Mouse (Mus musculus): ENCODE data around the gene Jund. TPM values are rescaled to one million over a fixed set of nuclear protein-coding genes. Genes with fewer than 3 reads are reported as not detected.

Gene Jund
- polyA plus RNA-seq, 1 experiment from 2014 or later: 49.7 TPM

- H3K4me1 ChIP-seq: peaks cover 30% of the 10 kb centered on the region
- H3K9me3 ChIP-seq: no peaks in the 10 kb centered on the region
- no peak overlapping the region for H3K4me2 ChIP-seq
- peaks cover 21% of the 10 kb centered on the region for H3K36me3 ChIP-seq
- WGBS: 92% methylated on average over 15 of the region's 15 CpGs
- no peak overlapping the region for H3K4me3 ChIP-seq
- ATAC-seq (ENCODE audit: borderline replicate concordance, extremely low read depth, low FRiP score, low TSS enrichment): no peak
- H3K27me3 ChIP-seq: no peaks in the 10 kb centered on the region
- H3K9ac ChIP-seq: no peak overlapping the region
- no peak overlapping the region for H3K27ac ChIP-seq
Measured at GRCm38 (mm10) chr8:70677451-70678080, 21.2 kb upstream of the Jund start.

GRCm38 (mm10) chr8:70678679-70679078, 20.1 kb upstream of the Jund start:
- H3K4me3 ChIP-seq: no peak overlapping the region
- peaks cover 21% of the 10 kb centered on the region for H3K36me3 ChIP-seq
- H3K27me3 ChIP-seq: no peaks in the 10 kb centered on the region
- H3K27ac ChIP-seq: no peak overlapping the region
- no peaks in the 10 kb centered on the region for H3K9me3 ChIP-seq
- peaks cover 28% of the 10 kb centered on the region for H3K4me1 ChIP-seq
- no peak overlapping the region for H3K4me2 ChIP-seq
- H3K9ac ChIP-seq: no peak overlapping the region
- no peak for ATAC-seq (ENCODE audit: borderline replicate concordance, extremely low read depth, low FRiP score, low TSS enrichment)

- H3K9ac ChIP-seq: no peak overlapping the region
- WGBS: 87% methylated on average over 4 of the region's 4 CpGs
Measured at GRCm38 (mm10) chr8:70679404-70679803, 19.3 kb upstream of the Jund start.

GRCm38 (mm10) chr8:70680039-70680438, 18.7 kb upstream of the Jund start:
- no peak overlapping the region for H3K9ac ChIP-seq
- H3K27me3 ChIP-seq: no peaks in the 10 kb centered on the region

More at GRCm38 (mm10) chr8:70679404-70679803, 19.3 kb upstream of the Jund start:
- ATAC-seq (ENCODE audit: borderline replicate concordance, extremely low read depth, low FRiP score, low TSS enrichment): no peak
- Histone ChIP-seq H3K9me3 (no peaks in the 10 kb centered on the region), H3K4me3 (no peak overlapping the region), H3K27me3 (no peaks in the 10 kb centered on the region), H3K4me2 (no peak overlapping the region), H3K4me1 (peaks cover 21% of the 10 kb centered on the region), H3K36me3 (peaks cover 21% of the 10 kb centered on the region), H3K27ac (no peak overlapping the region)

GRCm38 (mm10) chr8:70681410-70681809, 17.3 kb upstream of the Jund start:
- H3K9ac ChIP-seq: no peak overlapping the region
- H3K4me2 ChIP-seq: no peak overlapping the region
- peaks cover 20% of the 10 kb centered on the region for H3K36me3 ChIP-seq
- peaks cover 9% of the 10 kb centered on the region for H3K4me1 ChIP-seq
- H3K9me3 ChIP-seq: no peaks in the 10 kb centered on the region
- no peak for ATAC-seq (ENCODE audit: borderline replicate concordance, extremely low read depth, low FRiP score, low TSS enrichment)
- H3K27me3 ChIP-seq: no peaks in the 10 kb centered on the region
- 73% methylated on average over 3 of the region's 3 CpGs for WGBS
- no peak overlapping the region for H3K27ac ChIP-seq
- H3K4me3 ChIP-seq: no peak overlapping the region

More at GRCm38 (mm10) chr8:70680039-70680438, 18.7 kb upstream of the Jund start:
- Histone ChIP-seq H3K4me1 (peaks cover 15% of the 10 kb centered on the region), H3K27ac (no peak overlapping the region), H3K36me3 (peaks cover 21% of the 10 kb centered on the region), H3K9me3 (no peaks in the 10 kb centered on the region), H3K4me3 (no peak overlapping the region), H3K4me2 (no peak overlapping the region)
- 56% methylated on average over 3 of the region's 3 CpGs for WGBS
- no peak for ATAC-seq (ENCODE audit: borderline replicate concordance, extremely low read depth, low FRiP score, low TSS enrichment)

- Histone ChIP-seq H3K4me2 (peak overlapping the region; percentile 43), H3K4me3 (no peak overlapping the region; the same call in 1 of the 2 replicates), H3K4me1 (peaks cover 11% of the 10 kb centered on the region), H3K27me3 (no peaks in the 10 kb centered on the region), H3K9me3 (no peaks in the 10 kb centered on the region), H3K36me3 (peaks cover 18% of the 10 kb centered on the region), H3K27ac (0 out of 2 replicates have a peak overlapping the region, but pooled peaks have one; percentile 10), H3K9ac (peak overlapping the region; percentile 13)
- WGBS: 4% methylated on average over 19 of the region's 19 CpGs
- ATAC-seq (ENCODE audit: borderline replicate concordance, extremely low read depth, low FRiP score, low TSS enrichment): peak; percentile 32; the same call in 1 of the 2 replicates
Measured at GRCm38 (mm10) chr8:70682193-70682592, 16.6 kb upstream of the Jund start.

GRCm38 (mm10) chr8:70682692-70683091, 16.1 kb upstream of the Jund start:
- 0 out of 2 replicates have a peak overlapping the region, but pooled peaks have one; percentile 10 for H3K27ac ChIP-seq
- ATAC-seq (ENCODE audit: borderline replicate concordance, extremely low read depth, low FRiP score, low TSS enrichment): no peak
- 72% methylated on average over 3 of the region's 3 CpGs for WGBS
- no peak overlapping the region for H3K4me3 ChIP-seq
- H3K4me2 ChIP-seq: peak overlapping the region; percentile 43
- peaks cover 13% of the 10 kb centered on the region for H3K36me3 ChIP-seq
- H3K9me3 ChIP-seq: no peaks in the 10 kb centered on the region
- H3K9ac ChIP-seq: peak overlapping the region; percentile 13; the same call in 1 of the 2 replicates
- H3K27me3 ChIP-seq: no peaks in the 10 kb centered on the region
- peaks cover 16% of the 10 kb centered on the region for H3K4me1 ChIP-seq

- no peak overlapping the region for H3K9ac ChIP-seq
- no peak overlapping the region for H3K4me2 ChIP-seq
- no peak overlapping the region for H3K4me3 ChIP-seq
- WGBS: 51% methylated on average over 7 of the region's 7 CpGs
- H3K4me1 ChIP-seq: peaks cover 26% of the 10 kb centered on the region
- no peak overlapping the region for H3K27ac ChIP-seq
- H3K9me3 ChIP-seq: no peaks in the 10 kb centered on the region
- no peaks in the 10 kb centered on the region for H3K27me3 ChIP-seq
- ATAC-seq (ENCODE audit: borderline replicate concordance, extremely low read depth, low FRiP score, low TSS enrichment): no peak
- H3K36me3 ChIP-seq: no peaks in the 10 kb centered on the region
Measured at GRCm38 (mm10) chr8:70684291-70684690, 14.5 kb upstream of the Jund start.

GRCm38 (mm10) chr8:70687576-70687975, 11.2 kb upstream of the Jund start:
- H3K9me3 ChIP-seq: no peaks in the 10 kb centered on the region
- no peak overlapping the region for H3K4me2 ChIP-seq
- H3K27me3 ChIP-seq: no peaks in the 10 kb centered on the region
- H3K4me1 ChIP-seq: peaks cover 32% of the 10 kb centered on the region
- 55% methylated on average over 8 of the region's 8 CpGs for WGBS
- no peaks in the 10 kb centered on the region for H3K36me3 ChIP-seq
- H3K9ac ChIP-seq: no peak overlapping the region
- peak; percentile 54; the same call in 1 of the 2 replicates for ATAC-seq (ENCODE audit: borderline replicate concordance, extremely low read depth, low FRiP score, low TSS enrichment)
- no peak overlapping the region for H3K4me3 ChIP-seq
- peak overlapping the region; percentile 42; the same call in 1 of the 2 replicates for H3K27ac ChIP-seq

GRCm38 (mm10) chr8:70688136-70688535, 10.6 kb upstream of the Jund start:
- H3K36me3 ChIP-seq: no peaks in the 10 kb centered on the region
- 77% methylated on average over 3 of the region's 3 CpGs for WGBS
- peaks cover 31% of the 10 kb centered on the region for H3K4me1 ChIP-seq
- H3K4me3 ChIP-seq: no peak overlapping the region
- ATAC-seq (ENCODE audit: borderline replicate concordance, extremely low read depth, low FRiP score, low TSS enrichment): no peak
- H3K9ac ChIP-seq: no peak overlapping the region
- H3K27me3 ChIP-seq: no peaks in the 10 kb centered on the region
- H3K27ac ChIP-seq: peak overlapping the region; percentile 29; the same call in 1 of the 2 replicates
- no peak overlapping the region for H3K4me2 ChIP-seq
- H3K9me3 ChIP-seq: no peaks in the 10 kb centered on the region

- H3K4me3 ChIP-seq: no peak overlapping the region
- ATAC-seq (ENCODE audit: borderline replicate concordance, extremely low read depth, low FRiP score, low TSS enrichment): no peak
- no peaks in the 10 kb centered on the region for H3K27me3 ChIP-seq
- WGBS: 76% methylated on average over 5 of the region's 5 CpGs
- H3K4me2 ChIP-seq: no peak overlapping the region
- no peak overlapping the region for H3K27ac ChIP-seq
- H3K4me1 ChIP-seq: peaks cover 38% of the 10 kb centered on the region
- no peaks in the 10 kb centered on the region for H3K36me3 ChIP-seq
- H3K9ac ChIP-seq: no peak overlapping the region
- no peaks in the 10 kb centered on the region for H3K9me3 ChIP-seq
Measured at GRCm38 (mm10) chr8:70689892-70690390, 8.8 kb upstream of the Jund start.

- Histone ChIP-seq H3K9me3 (no peaks in the 10 kb centered on the region), H3K27me3 (no peaks in the 10 kb centered on the region), H3K4me3 (peak overlapping the region; percentile 32), H3K9ac (peak overlapping the region; percentile 47; the same call in 1 of the 2 replicates), H3K4me2 (peak overlapping the region; percentile 69), H3K36me3 (no peaks in the 10 kb centered on the region), H3K27ac (peak overlapping the region; percentile 63), H3K4me1 (peaks cover 51% of the 10 kb centered on the region)
- WGBS: 58% methylated on average over 4 of the region's 4 CpGs
- no peak for ATAC-seq (ENCODE audit: borderline replicate concordance, extremely low read depth, low FRiP score, low TSS enrichment)
Measured at GRCm38 (mm10) chr8:70691230-70691629, 7.5 kb upstream of the Jund start.
